Mouse (Mus musculus) telencephalon, adult 2 months (tissue): ENCODE results near the gene U2af1.

Experiments
- DNase-seq: peaks from one replicate; pipeline ENCODE4 v3.0.0-alpha.2; 2011; ENCODE audit warnings: low read depth, low spot score

Gene U2af1

GRCm38 (mm10) chr17:31660661-31661250 lies 2.1 kb upstream of the U2af1 start:
- DNase-seq, result peak; percentile 81

GRCm38 (mm10) chr17:31658136-31658467 lies 590 bp downstream of the U2af1 start:
- DNase-seq, result no peak

GRCm38 (mm10) chr17:31657141-31657983 lies 1.3 kb downstream of the U2af1 start:
- DNase-seq, result no peak

GRCm38 (mm10) chr17:31656682-31657081 lies 2.0 kb downstream of the U2af1 start:
- DNase-seq, result no peak

- DNase-seq, result no peak
These were observed 3.3 kb downstream of the U2af1 start for GRCm38 (mm10) chr17:31655366-31655765.

- no peak for DNase-seq
These were observed 5.4 kb downstream of the U2af1 start for GRCm38 (mm10) chr17:31653277-31653676.

GRCm38 (mm10) chr17:31652152-31652551 lies 6.5 kb downstream of the U2af1 start:
- no peak for DNase-seq

- no peak for DNase-seq
These were observed 12.3 kb downstream of the U2af1 start for GRCm38 (mm10) chr17:31646199-31647002.

- no peak for DNase-seq
These were observed 15.8 kb downstream of the U2af1 start for GRCm38 (mm10) chr17:31642913-31643312.

- DNase-seq, result no peak
These were observed 16.4 kb downstream of the U2af1 start for GRCm38 (mm10) chr17:31642331-31642730.

GRCm38 (mm10) chr17:31639651-31640050 lies 19.0 kb downstream of the U2af1 start:
- DNase-seq, result no peak

GRCm38 (mm10) chr17:31637866-31638570 lies 20.7 kb downstream of the U2af1 start:
- no peak for DNase-seq

- DNase-seq, result no peak
These were observed 21.5 kb downstream of the U2af1 start, which contains the start of gene Cbs for GRCm38 (mm10) chr17:31636942-31637811. Gene Cbs (minus strand): TSS chr17:31637238.

GRCm38 (mm10) chr17:31636277-31636941 lies 22.3 kb downstream of the U2af1 start:
- DNase-seq, result no peak

- no peak for DNase-seq
These were observed 22.9 kb downstream of the U2af1 start for GRCm38 (mm10) chr17:31635781-31636180.

- no peak for DNase-seq
These were observed 23.8 kb downstream of the U2af1 start for GRCm38 (mm10) chr17:31634896-31635295.

- DNase-seq, result no peak
These were observed 25.7 kb downstream of the U2af1 start for GRCm38 (mm10) chr17:31633007-31633406.

GRCm38 (mm10) chr17:31631081-31631800 lies 27.5 kb downstream of the U2af1 start:
- DNase-seq, result no peak

- DNase-seq, result no peak
These were observed 30.7 kb downstream of the U2af1 start for GRCm38 (mm10) chr17:31627961-31628360.

- no peak for DNase-seq
These were observed 35.6 kb downstream of the U2af1 start for GRCm38 (mm10) chr17:31623101-31623500.
